Mouse (Mus musculus) layer of hippocampus, adult 11-12 months (tissue): ENCODE measurements around the gene Serpinf2.
"Not testable (repeated sequence)": the region's sequence is repeated elsewhere in the genome, so short reads cannot be mapped to it uniquely, and the experiment has no call there.

Experiments used
- DNase-seq: peaks from one replicate; pipeline ENCODE4 v3.0.0; 2022; ENCODE audit warnings: low spot score

The Serpinf2 gene

DNA sequence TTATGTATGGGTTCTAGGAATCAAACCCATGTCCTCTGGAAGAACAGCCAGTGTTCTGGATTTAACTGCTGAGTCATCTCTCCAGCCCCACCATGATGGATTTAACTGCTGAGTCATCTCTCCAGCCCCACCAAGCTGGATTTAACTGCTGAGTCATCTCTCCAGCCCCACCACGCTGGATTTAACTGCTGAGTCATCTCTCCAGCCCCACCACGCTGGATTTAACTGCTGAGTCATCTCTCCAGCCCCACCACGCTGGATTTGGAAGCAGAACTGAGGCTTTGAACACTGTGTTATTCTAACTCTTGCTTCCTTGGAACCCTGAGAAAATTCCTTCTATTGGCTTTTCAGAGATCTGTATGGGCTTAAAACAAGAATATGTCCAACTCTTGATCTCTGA, 55.9 kb downstream of the Serpinf2 start:
- DNase-seq: not testable (repeated sequence)
